Mouse (Mus musculus): Measurements from ENCODE around the gene Baiap2l1. TPM values are rescaled to one million over a fixed set of nuclear protein-coding genes. Genes with fewer than 3 reads are reported as not detected.

The Baiap2l1 gene
- polyA plus RNA-seq, 1 experiment from 2014 or later, result 1.3 TPM

GRCm38 (mm10) chr5:144278374-144278960 is 79.4 kb downstream of the Baiap2l1 start:
- H3K9ac ChIP-seq, result no peak overlapping the region
- H3K27me3 ChIP-seq (replicated peaks), result no peaks in the 10 kb centered on the region
- no peak for ATAC-seq (replicated peaks)
- 88% methylated on average over 12 of the region's 13 CpGs for WGBS
- no peak overlapping the region for H3K4me3 ChIP-seq
- no peak overlapping the region for H3K4me2 ChIP-seq
- H3K27ac ChIP-seq, result no peak overlapping the region
- H3K36me3 ChIP-seq (replicated peaks), result no peaks in the 10 kb centered on the region
- H3K4me1 ChIP-seq, result no peaks in the 10 kb centered on the region
- no peaks in the 10 kb centered on the region for H3K9me3 ChIP-seq

- ATAC-seq (replicated peaks), result no peak
- no peaks in the 10 kb centered on the region for H3K36me3 ChIP-seq (replicated peaks)
- no peak overlapping the region for H3K9ac ChIP-seq
- no peaks in the 10 kb centered on the region for H3K27me3 ChIP-seq (replicated peaks)
- H3K4me2 ChIP-seq, result no peak overlapping the region
- no peaks in the 10 kb centered on the region for H3K4me1 ChIP-seq
- WGBS, result 87% methylated on average over 17 of the region's 17 CpGs
- no peak overlapping the region for H3K27ac ChIP-seq
- H3K4me3 ChIP-seq, result no peak overlapping the region
- H3K9me3 ChIP-seq, result no peaks in the 10 kb centered on the region
These were observed 80.8 kb downstream of the Baiap2l1 start for GRCm38 (mm10) chr5:144276898-144277630.

- Histone ChIP-seq H3K4me2 (no peak overlapping the region), H3K9ac (no peak overlapping the region), H3K4me1 (no peaks in the 10 kb centered on the region), H3K36me3 (replicated peaks) (no peaks in the 10 kb centered on the region), H3K9me3 (no peaks in the 10 kb centered on the region), H3K4me3 (no peak overlapping the region), H3K27ac (no peak overlapping the region), H3K27me3 (replicated peaks) (no peaks in the 10 kb centered on the region)
- no peak for ATAC-seq (replicated peaks)
- 55% methylated on average over 6 of the region's 6 CpGs for WGBS
These were observed 83.0 kb downstream of the Baiap2l1 start for GRCm38 (mm10) chr5:144274904-144275303.

- Histone ChIP-seq H3K27ac (no peak overlapping the region), H3K9me3 (no peaks in the 10 kb centered on the region), H3K4me2 (no peak overlapping the region), H3K27me3 (replicated peaks) (no peaks in the 10 kb centered on the region), H3K4me3 (no peak overlapping the region), H3K4me1 (no peaks in the 10 kb centered on the region), H3K36me3 (replicated peaks) (no peaks in the 10 kb centered on the region), H3K9ac (no peak overlapping the region)
- ATAC-seq (replicated peaks), result no peak
- 81% methylated on average over 5 of the region's 5 CpGs for WGBS
These were observed 86.1 kb downstream of the Baiap2l1 start for GRCm38 (mm10) chr5:144271772-144272171.

- H3K27me3 ChIP-seq (replicated peaks), result no peaks in the 10 kb centered on the region
- ATAC-seq (replicated peaks), result no peak
- no peaks in the 10 kb centered on the region for H3K9me3 ChIP-seq
- no peak overlapping the region for H3K27ac ChIP-seq
- no peak overlapping the region for H3K4me3 ChIP-seq
- no peaks in the 10 kb centered on the region for H3K36me3 ChIP-seq (replicated peaks)
- H3K4me2 ChIP-seq, result no peak overlapping the region
- WGBS, result 76% methylated on average over 3 of the region's 3 CpGs
- no peak overlapping the region for H3K9ac ChIP-seq
- no peaks in the 10 kb centered on the region for H3K4me1 ChIP-seq
These were observed 86.8 kb downstream of the Baiap2l1 start for GRCm38 (mm10) chr5:144271118-144271517.

GRCm38 (mm10) chr5:144270420-144270819 is 87.5 kb downstream of the Baiap2l1 start:
- Histone ChIP-seq H3K27ac (no peak overlapping the region), H3K9ac (no peak overlapping the region), H3K4me3 (no peak overlapping the region), H3K27me3 (replicated peaks) (no peaks in the 10 kb centered on the region), H3K4me1 (no peaks in the 10 kb centered on the region), H3K36me3 (replicated peaks) (no peaks in the 10 kb centered on the region), H3K9me3 (no peaks in the 10 kb centered on the region), H3K4me2 (no peak overlapping the region)
- 90% methylated on average over 8 of the region's 8 CpGs for WGBS
- no peak for ATAC-seq (replicated peaks)

GRCm38 (mm10) chr5:144269926-144270325 is 88.0 kb downstream of the Baiap2l1 start:
- peaks cover 3% of the 10 kb centered on the region; the same call in 1 of the 2 replicates for H3K36me3 ChIP-seq (replicated peaks)
- no peaks in the 10 kb centered on the region for H3K27me3 ChIP-seq (replicated peaks)
- 92% methylated on average over 7 of the region's 7 CpGs for WGBS
- no peak overlapping the region for H3K4me3 ChIP-seq
- no peak overlapping the region for H3K9ac ChIP-seq
- ATAC-seq (replicated peaks), result no peak
- no peaks in the 10 kb centered on the region for H3K4me1 ChIP-seq
- no peak overlapping the region for H3K4me2 ChIP-seq
- H3K9me3 ChIP-seq, result no peaks in the 10 kb centered on the region
- no peak overlapping the region for H3K27ac ChIP-seq

GRCm38 (mm10) chr5:144267535-144268241 is 90.2 kb downstream of the Baiap2l1 start:
- H3K9ac ChIP-seq, result no peak overlapping the region
- no peak for ATAC-seq (replicated peaks)
- no peak overlapping the region for H3K4me3 ChIP-seq
- no peaks in the 10 kb centered on the region for H3K4me1 ChIP-seq
- H3K9me3 ChIP-seq, result no peaks in the 10 kb centered on the region
- H3K4me2 ChIP-seq, result no peak overlapping the region
- H3K36me3 ChIP-seq (replicated peaks), result peaks cover 9% of the 10 kb centered on the region; the same call in 1 of the 2 replicates
- no peak overlapping the region for H3K27ac ChIP-seq
- 78% methylated on average over 8 of the region's 8 CpGs for WGBS
- no peaks in the 10 kb centered on the region for H3K27me3 ChIP-seq (replicated peaks)

GRCm38 (mm10) chr5:144263496-144263895 is 94.4 kb downstream of the Baiap2l1 start:
- peaks cover 9% of the 10 kb centered on the region; the same call in 1 of the 2 replicates for H3K36me3 ChIP-seq (replicated peaks)
- no peaks in the 10 kb centered on the region for H3K9me3 ChIP-seq
- H3K4me3 ChIP-seq, result no peak overlapping the region
- H3K4me2 ChIP-seq, result no peak overlapping the region
- H3K9ac ChIP-seq, result no peak overlapping the region
- H3K27ac ChIP-seq, result no peak overlapping the region
- ATAC-seq (replicated peaks), result no peak
- no peaks in the 10 kb centered on the region for H3K27me3 ChIP-seq (replicated peaks)
- H3K4me1 ChIP-seq, result peaks cover 14% of the 10 kb centered on the region
- 86% methylated on average over 13 of the region's 13 CpGs for WGBS

GRCm38 (mm10) chr5:144263082-144263481 is 94.8 kb downstream of the Baiap2l1 start:
- no peak for ATAC-seq (replicated peaks)
- Histone ChIP-seq H3K4me3 (no peak overlapping the region), H3K27ac (no peak overlapping the region), H3K4me1 (peaks cover 18% of the 10 kb centered on the region), H3K27me3 (replicated peaks) (no peaks in the 10 kb centered on the region), H3K36me3 (replicated peaks) (peaks cover 9% of the 10 kb centered on the region; the same call in 1 of the 2 replicates), H3K9me3 (no peaks in the 10 kb centered on the region), H3K4me2 (no peak overlapping the region), H3K9ac (no peak overlapping the region)
- WGBS, result 78% methylated on average over 9 of the region's 9 CpGs

GRCm38 (mm10) chr5:144261829-144262228 is 96.1 kb downstream of the Baiap2l1 start:
- H3K27me3 ChIP-seq (replicated peaks), result no peaks in the 10 kb centered on the region
- 91% methylated on average over 5 of the region's 5 CpGs for WGBS

GRCm38 (mm10) chr5:144261309-144261708 is 96.6 kb downstream of the Baiap2l1 start:
- Histone ChIP-seq H3K9ac (no peak overlapping the region), H3K27ac (no peak overlapping the region), H3K4me1 (peaks cover 36% of the 10 kb centered on the region), H3K36me3 (replicated peaks) (peaks cover 9% of the 10 kb centered on the region; the same call in 1 of the 2 replicates), H3K4me3 (no peak overlapping the region), H3K27me3 (replicated peaks) (no peaks in the 10 kb centered on the region), H3K4me2 (no peak overlapping the region), H3K9me3 (no peaks in the 10 kb centered on the region)
- ATAC-seq (replicated peaks), result no peak
- 78% methylated on average over 9 of the region's 9 CpGs for WGBS

More at GRCm38 (mm10) chr5:144261829-144262228, 96.1 kb downstream of the Baiap2l1 start:
- Histone ChIP-seq H3K9me3 (no peaks in the 10 kb centered on the region), H3K9ac (no peak overlapping the region), H3K4me3 (no peak overlapping the region), H3K4me1 (peaks cover 31% of the 10 kb centered on the region), H3K36me3 (replicated peaks) (peaks cover 9% of the 10 kb centered on the region; the same call in 1 of the 2 replicates), H3K4me2 (no peak overlapping the region), H3K27ac (no peak overlapping the region)
- no peak for ATAC-seq (replicated peaks)
